Mouse (Mus musculus): ENCODE measurements around the gene Banf2.

GRCm38 (mm10) chr2:144025361-144025760, 7.5 kb upstream of the Banf2 start:
- TF ChIP-seq POLR2A (IDR thresholded peaks at IDR 0.05; ENCODE audit: insufficient read depth, low read length), result no peak
- TF ChIP-seq CTCF (IDR thresholded peaks at IDR 0.05; ENCODE audit: low read depth, low read length), result no peak
- TF ChIP-seq EP300 (IDR thresholded peaks at IDR 0.05; ENCODE audit: insufficient read depth, low read depth, low read length), result no peak

Measured in ES-Bruce4 (cell line).